Mouse (Mus musculus) limb, embryonic 12.5 days (tissue): ENCODE data around the gene Bik. TPM values are rescaled to one million over a fixed set of nuclear protein-coding genes. Genes with fewer than 3 reads are reported as not detected.

Source experiments
- ATAC-seq: fragments of 200-750 bp; cut with Nextera tagmentation; 2 replicates; pipeline ENCODE4 v1.8.0; 2017; ENCODE audit warnings: low read depth, moderate TSS enrichment; ENCODE audit not compliant: insufficient number of reproducible peaks, insufficient read depth, low FRiP score, low TSS enrichment
- H3K27ac ChIP-seq: fragments of 300-500 bp; sonication (generic); 2 replicates; pipeline ENCODE4 v1.5.1; 2016; ENCODE audit warnings: mild to moderate bottlenecking, moderate library complexity
- H3K27me3 ChIP-seq: fragments of 300-500 bp; sonication (generic); 2 replicates; pipeline ENCODE4 v1.6.1; 2016; ENCODE audit warnings: mild to moderate bottlenecking, moderate library complexity
- H3K36me3 ChIP-seq: fragments of 300-500 bp; sonication (generic); 2 replicates; pipeline ENCODE4 v1.6.1; 2016; ENCODE audit warnings: mild to moderate bottlenecking, moderate library complexity
- H3K4me1 ChIP-seq: fragments of 300-500 bp; sonication (generic); replicated peaks from 2 replicates; pipeline ENCODE4 v1.6.1; 2016
- H3K4me2 ChIP-seq: fragments of 300-500 bp; sonication (generic); 2 replicates; pipeline ENCODE4 v1.6.1; 2016; ENCODE audit warnings: mild to moderate bottlenecking, moderate library complexity
- H3K4me3 ChIP-seq: fragments of 300-500 bp; sonication (generic); replicated peaks from 2 replicates; pipeline ENCODE4 v1.5.1; 2016; ENCODE audit warnings: mild to moderate bottlenecking
- H3K9ac ChIP-seq: fragments of 300-500 bp; sonication (generic); replicated peaks from 2 replicates; pipeline ENCODE4 v1.6.1; 2016; ENCODE audit warnings: mild to moderate bottlenecking, moderate library complexity
- H3K9me3 ChIP-seq: fragments of 300-500 bp; sonication (generic); 2 replicates; pipeline ENCODE4 v1.6.1; 2016; ENCODE audit warnings: mild to moderate bottlenecking, moderate library complexity
- WGBS: fragments of 180-500 bp; shearing (Covaris S2); methylation state at CpG from one replicate; pipeline ENCODE4 v1.1.7; 2016; 5-methylcytosine and 5-hydroxymethylcytosine counted together
- polyA plus RNA-seq: library from polyadenylated mRNA; unstranded; fragments of >200 nt; fragmentation: Nextera tagmentation; extraction: Ambion mirVana; gene quantifications from 2 replicates; pipeline ENCODE4 v1.2.1, GENCODE M21; 2016

Bik gene
- polyA plus RNA-seq = 2.8 and 3.3 TPM in 2 replicates

DNA sequence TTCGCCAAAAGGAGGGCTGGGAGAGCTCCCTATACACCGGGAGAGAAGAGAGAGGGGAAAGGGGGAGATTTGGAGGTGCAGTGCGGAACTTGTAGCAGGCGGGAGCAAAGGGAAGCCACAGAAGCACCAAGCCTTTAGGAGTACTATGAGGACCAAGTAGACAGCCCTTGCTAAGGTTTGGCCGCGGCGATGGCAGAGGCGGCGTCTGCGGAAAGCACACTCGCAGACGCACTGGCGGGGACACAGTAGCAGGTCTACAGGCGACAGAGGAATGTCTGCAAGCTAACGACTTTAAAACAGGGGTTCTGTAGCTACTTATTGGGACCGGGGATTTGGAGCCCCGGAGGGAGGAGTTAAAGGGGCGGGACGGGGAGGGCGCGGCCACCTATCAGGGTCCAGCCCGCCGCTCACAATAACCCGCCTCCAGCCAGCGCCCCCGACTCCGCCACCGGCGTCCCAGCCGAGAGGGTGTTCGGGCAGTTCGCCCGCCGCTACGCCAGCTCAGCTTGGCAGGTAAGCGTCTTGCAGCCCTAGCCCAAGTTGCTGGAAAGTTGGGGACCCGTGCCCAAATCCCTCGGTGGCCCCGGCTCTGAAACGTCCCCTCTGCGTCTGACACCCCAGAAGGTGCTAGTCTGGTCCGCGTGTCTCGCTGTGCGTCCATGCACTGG lies at the start of gene Bik:
TSS of gene Bik (plus strand) at position 439 of the 668 bp plus-strand sequence.
- peak; percentile 71; the same call in 1 of the 2 replicates for ATAC-seq
- H3K4me2 ChIP-seq = peak within 1 kb of the TSS; percentile 94
- peaks cover 23% of the 10 kb centered on the region for H3K4me1 ChIP-seq
- no peak within 1 kb of the TSS for H3K27ac ChIP-seq
- under 1% methylated on average over 45 of the region's 45 CpGs for WGBS
- no peaks in the 10 kb centered on the region for H3K36me3 ChIP-seq
- peaks cover 69% of the 10 kb centered on the region for H3K27me3 ChIP-seq
- no peaks in the 10 kb centered on the region for H3K9me3 ChIP-seq
- peak within 1 kb of the TSS; percentile 50 for H3K9ac ChIP-seq
- H3K4me3 ChIP-seq = peak within 1 kb of the TSS; percentile 56

DNA sequence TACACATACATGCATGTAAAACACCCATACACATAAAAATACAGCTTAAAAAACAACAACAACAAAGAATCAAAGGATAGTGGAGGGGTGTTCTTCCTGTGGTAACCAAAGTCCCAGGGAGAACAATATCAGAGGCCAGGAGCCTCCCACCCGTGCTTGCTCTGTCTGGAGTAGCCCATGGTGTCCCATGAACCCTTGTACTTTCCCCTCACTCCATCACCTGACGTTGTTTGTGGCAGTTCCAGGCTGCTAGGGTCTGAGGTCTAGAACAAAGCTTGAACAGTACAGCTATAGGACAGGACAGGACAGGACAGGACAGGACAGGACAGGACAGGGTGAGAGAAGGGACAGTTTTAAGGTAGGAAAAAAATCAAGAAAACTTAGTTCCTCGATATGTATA lies 48.6 kb upstream of the Bik start:
- no peaks in the 10 kb centered on the region for H3K27me3 ChIP-seq
- H3K9ac ChIP-seq = no peak overlapping the region
- H3K4me3 ChIP-seq = no peak overlapping the region
- no peaks in the 10 kb centered on the region for H3K9me3 ChIP-seq
- no peak for ATAC-seq
- H3K27ac ChIP-seq = no peak overlapping the region
- no peak overlapping the region for H3K4me2 ChIP-seq
- 69% methylated on average over 3 of the region's 3 CpGs for WGBS
- H3K36me3 ChIP-seq = no peaks in the 10 kb centered on the region
- H3K4me1 ChIP-seq = peaks cover 14% of the 10 kb centered on the region

DNA sequence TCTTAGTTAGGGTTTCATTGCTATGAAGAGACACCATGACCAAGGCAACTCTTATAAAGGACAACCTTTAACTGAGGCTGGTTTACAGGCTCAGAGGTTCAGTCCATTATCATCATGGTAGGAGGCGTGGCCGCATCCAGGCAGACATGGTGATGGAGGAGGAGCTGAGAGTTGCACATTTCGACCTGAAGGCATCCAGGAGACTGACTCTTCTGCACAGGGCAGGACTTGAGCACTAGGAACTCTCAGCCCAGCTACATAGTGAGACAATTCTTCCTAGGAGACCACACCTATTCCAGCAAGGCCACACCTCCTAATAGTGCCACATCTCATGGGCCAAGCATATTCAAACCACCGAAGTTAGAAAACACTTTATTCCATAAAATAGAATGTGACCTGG lies 46.8 kb upstream of the Bik start:
- H3K36me3 ChIP-seq = peaks cover 9% of the 10 kb centered on the region
- no peaks in the 10 kb centered on the region for H3K27me3 ChIP-seq
- no peak overlapping the region for H3K4me3 ChIP-seq
- H3K27ac ChIP-seq = no peak overlapping the region
- H3K4me1 ChIP-seq = peaks cover 1% of the 10 kb centered on the region
- ATAC-seq = no peak
- H3K9ac ChIP-seq = no peak overlapping the region
- H3K9me3 ChIP-seq = no peaks in the 10 kb centered on the region
- H3K4me2 ChIP-seq = no peak overlapping the region
- 87% methylated on average over 4 of the region's 4 CpGs for WGBS

DNA sequence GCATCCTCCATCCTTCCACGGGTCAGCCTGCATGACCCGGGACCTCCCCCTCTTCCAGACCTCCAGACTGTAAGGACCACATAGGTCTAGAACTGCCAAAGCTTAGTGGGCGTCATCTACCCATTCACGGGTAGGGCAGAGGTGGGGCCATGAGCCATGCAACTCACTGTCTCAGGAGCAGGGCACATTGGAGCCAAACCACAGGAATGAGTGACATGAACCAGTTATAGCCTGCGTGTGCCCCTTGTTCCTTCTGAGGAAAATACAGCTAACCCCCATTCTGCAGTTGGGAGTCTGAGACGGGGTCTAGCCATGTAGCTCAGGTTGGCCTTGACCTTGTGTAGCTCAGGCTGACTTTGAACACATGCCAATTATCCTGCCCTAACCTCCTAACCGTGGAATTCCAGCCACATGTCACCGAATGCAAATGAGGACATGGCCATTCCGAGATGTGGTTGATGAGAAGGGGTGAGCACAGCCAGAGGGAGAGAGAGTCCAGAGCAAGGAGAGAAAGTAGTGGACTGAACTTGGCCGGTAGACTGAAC lies 45.4 kb upstream of the Bik start:
- no peaks in the 10 kb centered on the region for H3K9me3 ChIP-seq
- WGBS = 66% methylated on average over 10 of the region's 10 CpGs
- H3K9ac ChIP-seq = no peak overlapping the region
- H3K4me1 ChIP-seq = no peaks in the 10 kb centered on the region; the same call in 1 of the 2 replicates
- H3K27ac ChIP-seq = no peak overlapping the region
- H3K36me3 ChIP-seq = peaks cover 17% of the 10 kb centered on the region
- H3K4me3 ChIP-seq = no peak overlapping the region
- H3K27me3 ChIP-seq = no peaks in the 10 kb centered on the region
- ATAC-seq = no peak
- no peak overlapping the region for H3K4me2 ChIP-seq

DNA sequence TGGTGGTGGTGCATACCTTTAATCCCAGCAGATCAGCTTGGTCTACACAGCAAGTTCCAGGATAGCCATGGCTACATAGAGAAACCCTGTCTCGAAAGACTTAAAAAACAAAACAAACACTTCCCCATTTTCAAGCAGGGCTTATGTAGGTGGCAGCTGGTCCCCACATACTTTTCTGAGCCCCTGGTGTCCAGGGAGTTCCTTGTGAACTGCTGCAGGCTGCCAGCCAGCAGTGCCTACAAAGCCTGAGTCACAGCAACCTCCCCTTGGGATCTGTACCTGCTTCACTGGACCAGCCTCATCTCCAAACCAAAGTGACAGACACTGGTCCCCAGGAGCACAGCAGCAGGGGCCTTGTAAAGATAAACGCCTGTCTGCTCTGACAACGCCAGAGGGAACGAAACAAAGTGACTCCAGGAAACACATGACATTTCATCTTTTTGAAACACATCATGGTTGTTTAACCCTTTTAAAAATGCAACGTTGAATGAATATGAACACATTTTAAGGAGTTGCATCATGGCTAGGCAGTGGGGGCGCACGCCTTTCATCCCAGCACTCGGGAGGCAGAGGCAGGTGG lies 43.9 kb upstream of the Bik start:
- no peak overlapping the region for H3K4me2 ChIP-seq

DNA sequence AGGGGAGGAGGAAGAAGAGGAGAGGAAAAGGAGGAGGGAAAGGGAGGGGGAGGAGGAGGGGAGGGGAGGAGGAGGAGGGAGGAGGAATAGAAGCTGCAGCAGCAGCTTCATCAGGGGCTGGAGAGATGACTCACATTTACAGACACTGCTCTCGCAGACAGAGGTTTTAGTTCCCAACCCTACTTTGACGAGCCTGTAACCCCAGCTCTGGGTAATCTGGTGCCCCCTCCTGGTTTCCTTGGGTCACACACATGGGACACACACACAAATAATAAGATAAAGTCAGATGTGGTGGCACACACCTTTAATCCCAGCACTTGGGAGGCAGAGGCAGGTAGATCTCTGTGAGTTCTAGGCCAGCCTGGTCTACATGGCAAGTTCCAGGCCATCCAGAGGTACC lies 43.2 kb upstream of the Bik start:
- no peaks in the 10 kb centered on the region for H3K27me3 ChIP-seq
- no peak for ATAC-seq
- WGBS = 33% methylated on average over 2 of the region's 2 CpGs
- no peak overlapping the region for H3K9ac ChIP-seq
- H3K4me1 ChIP-seq = no peaks in the 10 kb centered on the region; the same call in 1 of the 2 replicates
- H3K4me3 ChIP-seq = no peak overlapping the region
- no peaks in the 10 kb centered on the region for H3K9me3 ChIP-seq
- no peak overlapping the region for H3K4me2 ChIP-seq
- no peak overlapping the region for H3K27ac ChIP-seq
- H3K36me3 ChIP-seq = peaks cover 25% of the 10 kb centered on the region

More for the DNA sequence above, 43.9 kb upstream of the Bik start:
- H3K4me3 ChIP-seq = no peak overlapping the region
- H3K36me3 ChIP-seq = peaks cover 25% of the 10 kb centered on the region
- no peaks in the 10 kb centered on the region; the same call in 1 of the 2 replicates for H3K4me1 ChIP-seq
- H3K9me3 ChIP-seq = no peaks in the 10 kb centered on the region
- no peak overlapping the region for H3K9ac ChIP-seq
- no peaks in the 10 kb centered on the region for H3K27me3 ChIP-seq
- no peak for ATAC-seq
- H3K27ac ChIP-seq = no peak overlapping the region
- WGBS = 76% methylated on average over 8 of the region's 8 CpGs

DNA sequence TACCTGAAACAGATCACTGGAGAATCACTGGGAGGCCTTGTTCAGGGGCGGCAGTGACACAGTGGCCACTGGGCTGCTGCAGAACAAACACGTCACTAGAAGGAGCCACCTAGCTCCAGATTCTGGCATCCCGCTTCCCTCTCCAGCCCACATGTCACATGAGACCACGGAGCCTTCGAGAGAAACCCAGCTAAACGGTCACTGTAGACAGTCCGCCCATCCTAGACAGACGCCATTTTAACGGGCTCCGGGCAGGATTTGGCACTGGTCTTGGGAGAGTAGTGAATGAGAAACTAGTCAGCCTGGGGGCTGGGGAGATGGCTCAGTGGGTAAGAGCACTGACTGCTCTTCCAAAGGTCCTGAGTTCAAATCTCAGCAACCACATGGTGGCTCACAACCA lies 42.4 kb upstream of the Bik start:
- Histone ChIP-seq H3K9me3 (no peaks in the 10 kb centered on the region), H3K4me1 (no peaks in the 10 kb centered on the region; the same call in 1 of the 2 replicates), H3K27me3 (no peaks in the 10 kb centered on the region), H3K4me3 (no peak overlapping the region), H3K4me2 (no peak overlapping the region), H3K36me3 (peaks cover 25% of the 10 kb centered on the region), H3K27ac (no peak overlapping the region), H3K9ac (no peak overlapping the region)
- 89% methylated on average over 10 of the region's 10 CpGs for WGBS
- ATAC-seq = no peak

DNA sequence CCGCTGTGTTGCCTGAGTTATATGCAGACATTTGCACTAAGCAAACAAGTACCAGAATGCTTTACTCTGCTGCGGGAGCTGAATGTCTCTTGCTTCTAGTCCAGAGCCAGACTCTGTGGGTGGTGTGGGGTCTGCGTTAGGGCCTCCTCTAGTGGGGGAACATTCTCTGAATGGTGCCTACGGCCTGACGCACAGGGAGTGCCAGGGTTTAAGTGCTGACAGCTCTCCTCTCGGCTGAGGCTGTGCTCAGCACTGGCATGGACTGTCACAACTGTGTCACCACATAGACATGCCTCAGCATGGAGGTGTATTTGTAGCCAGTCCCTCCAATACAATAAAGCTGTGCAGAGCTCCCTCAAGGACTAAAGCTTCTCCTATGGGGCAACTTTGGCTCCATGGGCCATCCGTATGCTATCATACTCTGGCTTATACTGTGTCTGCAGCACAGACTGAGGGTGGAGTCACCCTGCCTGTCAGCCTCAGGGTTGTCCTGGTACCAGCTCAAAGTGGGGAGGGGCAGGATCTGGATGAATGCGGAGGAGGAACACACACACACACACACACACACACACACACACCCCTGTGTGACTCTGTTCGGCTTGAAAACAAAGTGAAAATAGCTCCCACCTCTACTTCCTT lies 39.1 kb upstream of the Bik start:
- Histone ChIP-seq H3K4me3 (no peak overlapping the region), H3K36me3 (peaks cover 51% of the 10 kb centered on the region)
- no peak for ATAC-seq

DNA sequence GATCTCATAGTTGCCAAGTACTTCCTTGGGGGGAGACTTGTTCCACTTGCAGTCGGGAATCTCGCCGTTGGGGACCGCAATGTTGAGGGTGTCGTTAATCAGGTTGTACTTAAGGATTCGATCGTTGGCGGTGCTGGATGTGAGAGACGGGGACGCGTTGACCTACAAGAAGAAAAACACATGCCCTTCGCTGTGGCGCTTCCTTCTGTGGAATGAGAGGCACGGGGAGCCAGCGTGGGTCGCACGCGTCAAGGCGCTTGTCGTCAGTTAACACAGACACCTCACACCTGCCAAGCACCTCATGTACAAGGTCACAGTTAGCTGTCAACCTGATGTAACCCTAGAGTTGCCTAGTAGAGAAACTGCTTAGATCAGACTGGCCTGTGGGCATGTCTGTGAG lies 37.2 kb upstream of the Bik start:
- H3K9me3 ChIP-seq = no peaks in the 10 kb centered on the region
- no peak overlapping the region for H3K4me3 ChIP-seq
- ATAC-seq = no peak
- no peak overlapping the region for H3K9ac ChIP-seq
- no peaks in the 10 kb centered on the region for H3K27me3 ChIP-seq
- H3K4me1 ChIP-seq = no peaks in the 10 kb centered on the region; the same call in 1 of the 2 replicates
- peaks cover 60% of the 10 kb centered on the region for H3K36me3 ChIP-seq
- WGBS = 90% methylated on average over 20 of the region's 20 CpGs
- H3K4me2 ChIP-seq = no peak overlapping the region
- H3K27ac ChIP-seq = no peak overlapping the region

More for the DNA sequence above, 39.1 kb upstream of the Bik start:
- no peak overlapping the region for H3K27ac ChIP-seq
- 76% methylated on average over 9 of the region's 9 CpGs for WGBS
- no peak overlapping the region for H3K4me2 ChIP-seq
- H3K9ac ChIP-seq = no peak overlapping the region
- no peaks in the 10 kb centered on the region; the same call in 1 of the 2 replicates for H3K4me1 ChIP-seq
- no peaks in the 10 kb centered on the region for H3K27me3 ChIP-seq
- no peaks in the 10 kb centered on the region for H3K9me3 ChIP-seq

DNA sequence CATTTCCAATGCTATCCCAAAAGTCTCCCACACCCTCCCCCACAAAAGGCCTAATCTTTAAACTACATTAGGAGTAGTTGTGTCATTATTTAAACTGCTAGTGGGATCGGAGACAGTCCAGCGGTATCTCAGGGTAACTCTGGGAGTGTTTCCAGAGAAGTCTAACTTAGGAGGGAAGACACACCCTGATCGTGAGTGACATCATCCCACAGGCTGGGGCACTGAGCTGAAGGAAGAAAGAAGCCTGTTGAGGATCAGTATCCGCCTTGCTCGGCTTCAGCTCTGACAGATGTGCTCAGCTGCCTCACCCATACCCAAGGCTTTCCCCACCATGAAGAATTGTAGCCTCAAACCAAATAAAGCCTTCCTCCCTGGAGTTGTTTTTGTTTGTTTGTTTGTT lies 34.8 kb upstream of the Bik start:
- Histone ChIP-seq H3K27ac (no peak overlapping the region), H3K4me2 (no peak overlapping the region), H3K4me3 (no peak overlapping the region), H3K27me3 (no peaks in the 10 kb centered on the region), H3K9ac (no peak overlapping the region), H3K36me3 (peaks cover 70% of the 10 kb centered on the region), H3K4me1 (no peaks in the 10 kb centered on the region; the same call in 1 of the 2 replicates), H3K9me3 (no peaks in the 10 kb centered on the region)
- ATAC-seq = no peak
- 84% methylated on average over 5 of the region's 5 CpGs for WGBS

DNA sequence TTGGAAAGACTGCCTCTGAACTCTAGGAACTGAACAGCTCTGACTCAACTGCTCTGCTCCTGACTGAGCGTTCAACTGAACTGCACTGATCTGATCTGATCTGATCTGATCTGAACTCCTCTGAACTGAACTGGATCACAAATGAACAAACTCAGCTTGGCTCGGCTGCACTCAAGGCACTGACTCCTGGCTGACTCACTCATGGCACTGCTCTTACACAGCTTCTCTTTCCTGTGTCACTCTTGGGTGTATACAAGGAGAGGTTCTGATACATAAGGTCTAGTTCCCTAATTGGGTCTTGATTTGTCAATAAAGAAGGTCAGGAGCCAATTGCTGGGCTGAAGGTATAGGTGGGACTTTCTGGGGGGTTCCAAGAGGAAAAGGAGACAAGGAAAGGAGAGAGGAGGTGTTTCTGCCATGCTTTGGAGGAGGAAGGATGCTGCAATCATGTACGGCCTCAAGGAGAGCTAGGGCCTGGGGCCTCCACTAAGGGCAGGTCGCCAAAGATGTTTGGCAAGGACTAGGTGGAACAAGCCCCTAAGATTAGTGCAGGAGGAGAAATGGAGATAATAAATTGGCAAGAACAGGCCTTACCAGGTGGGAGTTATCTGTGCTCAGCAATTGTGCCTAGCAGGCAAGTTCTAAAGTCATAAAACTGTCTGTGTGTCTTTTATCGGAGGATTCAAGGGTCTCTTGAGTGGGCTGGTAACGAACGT lies 32.6 kb upstream of the Bik start:
- no peak overlapping the region for H3K4me3 ChIP-seq
- 76% methylated on average over 7 of the region's 7 CpGs for WGBS
- no peaks in the 10 kb centered on the region for H3K27me3 ChIP-seq
- H3K36me3 ChIP-seq = peaks cover 87% of the 10 kb centered on the region
- H3K27ac ChIP-seq = no peak overlapping the region
- no peaks in the 10 kb centered on the region for H3K4me1 ChIP-seq
- no peak overlapping the region for H3K9ac ChIP-seq
- no peak for ATAC-seq
- no peaks in the 10 kb centered on the region for H3K9me3 ChIP-seq
- H3K4me2 ChIP-seq = no peak overlapping the region
